Comparison of ENCODE assay signal across 9 mouse cellular contexts in genomic region chr2:173080785-173081241, GRCm38 (mm10). TPM values are rescaled to one million over a fixed set of nuclear protein-coding genes. Genes with fewer than 3 reads are reported as not detected.
DNase-seq lines count a peak whose midpoint lies in the region; ATAC-seq and TF ChIP-seq lines count a peak whose summit lies in the region.
"Had no signal": no experiment of that assay in that cellular context is flagged by ENCODE, and none has a peak within 500 bp of the region (broad histone marks: within the 10 kb centered on the region; RNA-seq: fewer than 3 reads in every experiment).

No protein-coding gene starts in this region.

- 28% methylated on average over 10 of the region's 10 CpGs for WGBS in forebrain, embryonic 13.5 days
- WGBS in large intestine, adult 2 months, result 29% methylated on average over 10 of the region's 10 CpGs
- WGBS in liver, embryonic 16.5 days (ENCODE audit: insufficient replicate concordance), result 28% methylated on average over 10 of the region's 10 CpGs
- 33% methylated on average over 10 of the region's 10 CpGs for WGBS in neural tube, embryonic 12.5 days
- 34% methylated on average over 10 of the region's 10 CpGs for WGBS in stomach, postnatal 0 days

- no peaks in the 10 kb centered on the region for H3K9me3 ChIP-seq in forebrain, embryonic 13.5 days (replicated peaks)
- no peaks in the 10 kb centered on the region for H3K9me3 ChIP-seq in liver, embryonic 16.5 days (replicated peaks; ENCODE audit: control insufficient read depth, low read length)
- H3K9me3 ChIP-seq in neural tube, embryonic 12.5 days, result no peaks in the 10 kb centered on the region
- no peaks in the 10 kb centered on the region for H3K9me3 ChIP-seq in stomach, postnatal 0 days (ENCODE audit: control insufficient read depth, low read length)

- no peaks in the 10 kb centered on the region for H3K36me3 ChIP-seq in forebrain, embryonic 13.5 days (ENCODE audit: poor library complexity, severe bottlenecking)
- no peaks in the 10 kb centered on the region for H3K36me3 ChIP-seq in liver, embryonic 16.5 days (ENCODE audit: control insufficient read depth, insufficient read depth)
- H3K36me3 ChIP-seq in neural tube, embryonic 12.5 days, result no peaks in the 10 kb centered on the region
- H3K36me3 ChIP-seq in stomach, postnatal 0 days (ENCODE audit: control insufficient read depth, insufficient read depth, low read length), result no peaks in the 10 kb centered on the region

- peak; percentile 99 for TF ChIP-seq CTCF in stomach, postnatal 0 days (IDR thresholded peaks at IDR 0.05; ENCODE audit: low read depth)

- H3K4me2 ChIP-seq in forebrain, embryonic 13.5 days, result no peak overlapping the region
- no peak overlapping the region for H3K4me2 ChIP-seq in liver, embryonic 16.5 days (ENCODE audit: low read depth, low read length)
- no peak overlapping the region for H3K4me2 ChIP-seq in neural tube, embryonic 12.5 days (replicated peaks)
- H3K4me2 ChIP-seq in stomach, postnatal 0 days (replicated peaks; ENCODE audit: low read depth), result no peak overlapping the region

- intact Hi-C loops in heart, postnatal 14 days (cut with DNase I), result loop anchor here (1.0 to 10.0 kb wide), 4 partner anchors 39 to 606 kb away; partner anchors contain the start of gene Fam209

- H3K4me3 ChIP-seq in forebrain, embryonic 13.5 days, result no peak overlapping the region
- H3K4me3 ChIP-seq in liver, embryonic 16.5 days (ENCODE audit: low read depth, low read length), result no peak overlapping the region
- H3K4me3 ChIP-seq in neural tube, embryonic 12.5 days, result no peak overlapping the region
- no peak overlapping the region for H3K4me3 ChIP-seq in stomach, postnatal 0 days (ENCODE audit: low read depth, low read length)
- H3K4me3 ChIP-seq: erythroblast, embryonic 14.5 days had no signal

- DNase-seq in CD8-positive naive resting alpha-beta T cell, adult 2 months (ENCODE audit: low read depth in 2 of 2, low spot score in 2 of 2), result peak; percentile 63 to 74
- peak; percentile 60 for DNase-seq in c-Kit-positive CD71-positive TER-119-positive erythroid progenitor cells, embryonic 14.5 days (ENCODE audit: low spot score)
- DNase-seq in heart, postnatal 14 days, result peak; percentile 79 to 90
- peak; percentile 37 for DNase-seq in large intestine, adult 2 months (ENCODE audit: low read depth, low spot score)
- DNase-seq in stomach, postnatal 0 days (ENCODE audit: low spot score), result peak; percentile 80

- H3K27ac ChIP-seq in forebrain, embryonic 13.5 days, result no peak overlapping the region
- no peak overlapping the region for H3K27ac ChIP-seq in liver, embryonic 16.5 days (ENCODE audit: low read length)
- H3K27ac ChIP-seq in neural tube, embryonic 12.5 days, result no peak overlapping the region
- H3K27ac ChIP-seq in stomach, postnatal 0 days (replicated peaks), result no peak overlapping the region

- TF ChIP-seq EP300 in stomach, postnatal 0 days (optimal IDR thresholded peaks at IDR 0.05), result no peak

- ATAC-seq in forebrain, embryonic 13.5 days, result peak; percentile 75
- ATAC-seq in liver, embryonic 16.5 days (ENCODE audit: low read depth), result peak; percentile 72
- peak; percentile 61 for ATAC-seq in neural tube, embryonic 12.5 days (ENCODE audit: low FRiP score, low read depth)
- peak; percentile 71 for ATAC-seq in stomach, postnatal 0 days (ENCODE audit: low FRiP score, low TSS enrichment)

- H3K27me3 ChIP-seq in forebrain, embryonic 13.5 days, result no peaks in the 10 kb centered on the region
- H3K27me3 ChIP-seq in liver, embryonic 16.5 days (ENCODE audit: control insufficient read depth, insufficient read depth, low read depth, low read length), result no peaks in the 10 kb centered on the region
- H3K27me3 ChIP-seq in neural tube, embryonic 12.5 days (replicated peaks), result 0 out of 2 replicates have a peak, but pooled peaks cover 3% of the 10 kb centered on the region
- no peaks in the 10 kb centered on the region for H3K27me3 ChIP-seq in stomach, postnatal 0 days (ENCODE audit: control insufficient read depth, insufficient read depth, low read length)

- no peak overlapping the region for H3K9ac ChIP-seq in forebrain, embryonic 13.5 days
- no peak overlapping the region for H3K9ac ChIP-seq in liver, embryonic 16.5 days (ENCODE audit: low read depth, low read length)
- no peak overlapping the region for H3K9ac ChIP-seq in neural tube, embryonic 12.5 days
- H3K9ac ChIP-seq in stomach, postnatal 0 days (ENCODE audit: low read length), result no peak overlapping the region

- no peaks in the 10 kb centered on the region for H3K4me1 ChIP-seq in forebrain, embryonic 13.5 days
- H3K4me1 ChIP-seq in liver, embryonic 16.5 days (ENCODE audit: control insufficient read depth, low read depth, low read length), result peaks cover 15% of the 10 kb centered on the region
- no peaks in the 10 kb centered on the region; the same call in 1 of the 2 replicates for H3K4me1 ChIP-seq in neural tube, embryonic 12.5 days
- no peaks in the 10 kb centered on the region for H3K4me1 ChIP-seq in stomach, postnatal 0 days (replicated peaks; ENCODE audit: control insufficient read depth, insufficient read depth)

RNA-seq across cellular contexts. Expression of gene Ctcfl, which starts 38.5 kb away (rescaled TPM):
- polyA plus RNA-seq in forebrain, embryonic 13.5 days (2015; fragmentation: Nextera tagmentation; extraction: Ambion mirVana), result 0.05 and 0.14 TPM in 2 replicates
- total RNA-seq in heart, postnatal 14 days (2021), result under 1 TPM; 0.07 TPM
- not detected in 2 replicates for polyA plus RNA-seq in large intestine, adult 2 months (2012; rRNA removed)
- 0.05 and 0.06 TPM in 2 replicates for polyA plus RNA-seq in liver, embryonic 16.5 days (2015; fragmentation: Nextera tagmentation; extraction: Ambion mirVana)
- polyA plus RNA-seq in neural tube, embryonic 12.5 days (2016; fragmentation: Nextera tagmentation; extraction: Ambion mirVana), result 0.06 and 0.13 TPM in 2 replicates
- polyA plus RNA-seq in stomach, postnatal 0 days (2015; fragmentation: Nextera tagmentation; extraction: Ambion mirVana), result 0.07 TPM in 1 of 2 replicates, not detected in the other
- polyA plus RNA-seq: erythroblast, embryonic 14.5 days had no signal
